Mouse (Mus musculus): ENCODE data around the gene Cacna2d2.

Gene Cacna2d2

GRCm38 (mm10) chr9:107403116-107403515, 3.7 kb downstream of the Cacna2d2 start:
- DNase-seq (ENCODE audit: low spot score) = no peak

GRCm38 (mm10) chr9:107409449-107409848, 10.0 kb downstream of the Cacna2d2 start:
- no peak for DNase-seq (ENCODE audit: low spot score)

- DNase-seq (ENCODE audit: low spot score) = peak; percentile 74
Observed at GRCm38 (mm10) chr9:107417106-107417505, 17.7 kb downstream of the Cacna2d2 start.

GRCm38 (mm10) chr9:107419491-107420244, 20.3 kb downstream of the Cacna2d2 start:
- DNase-seq (ENCODE audit: low spot score) = peak; percentile 32

GRCm38 (mm10) chr9:107420898-107421297, 21.5 kb downstream of the Cacna2d2 start:
- DNase-seq (ENCODE audit: low spot score) = no peak

- no peak for DNase-seq (ENCODE audit: low spot score)
Observed at GRCm38 (mm10) chr9:107422878-107423277, 23.5 kb downstream of the Cacna2d2 start.

GRCm38 (mm10) chr9:107424485-107425175, 25.2 kb downstream of the Cacna2d2 start:
- DNase-seq (ENCODE audit: low spot score) = no peak

GRCm38 (mm10) chr9:107427876-107428275, 28.5 kb downstream of the Cacna2d2 start:
- DNase-seq (ENCODE audit: low spot score) = no peak

- DNase-seq (ENCODE audit: low spot score) = no peak
Observed at GRCm38 (mm10) chr9:107428451-107429186, 29.2 kb downstream of the Cacna2d2 start.

GRCm38 (mm10) chr9:107430445-107430844, 31.0 kb downstream of the Cacna2d2 start:
- no peak for DNase-seq (ENCODE audit: low spot score)

- DNase-seq (ENCODE audit: low spot score) = no peak
Observed at GRCm38 (mm10) chr9:107432546-107432945, 33.1 kb downstream of the Cacna2d2 start.

GRCm38 (mm10) chr9:107434851-107435250, 35.4 kb downstream of the Cacna2d2 start:
- no peak for DNase-seq (ENCODE audit: low spot score)

GRCm38 (mm10) chr9:107435285-107435684, 35.9 kb downstream of the Cacna2d2 start:
- no peak for DNase-seq (ENCODE audit: low spot score)

- DNase-seq (ENCODE audit: low spot score) = peak; percentile 83
Observed at GRCm38 (mm10) chr9:107442891-107443290, 43.5 kb downstream of the Cacna2d2 start.

- no peak for DNase-seq (ENCODE audit: low spot score)
Observed at GRCm38 (mm10) chr9:107443324-107443723, 43.9 kb downstream of the Cacna2d2 start.

GRCm38 (mm10) chr9:107445011-107445471, 45.6 kb downstream of the Cacna2d2 start:
- DNase-seq (ENCODE audit: low spot score) = peak; percentile 68

GRCm38 (mm10) chr9:107448805-107449517, 49.5 kb downstream of the Cacna2d2 start:
- no peak for DNase-seq (ENCODE audit: low spot score)

- DNase-seq (ENCODE audit: low spot score) = no peak
Observed at GRCm38 (mm10) chr9:107451400-107451799, 52.0 kb downstream of the Cacna2d2 start.

- DNase-seq (ENCODE audit: low spot score) = peak; percentile 57
Observed at GRCm38 (mm10) chr9:107451891-107452521, 52.6 kb downstream of the Cacna2d2 start.

GRCm38 (mm10) chr9:107452552-107452951, 53.1 kb downstream of the Cacna2d2 start:
- DNase-seq (ENCODE audit: low spot score) = peak; percentile 61

- no peak for DNase-seq (ENCODE audit: low spot score)
Observed at GRCm38 (mm10) chr9:107453151-107453550, 53.7 kb downstream of the Cacna2d2 start.
